Comparison of ENCODE assay signal across 25 mouse cellular contexts in the genomic region with DNA sequence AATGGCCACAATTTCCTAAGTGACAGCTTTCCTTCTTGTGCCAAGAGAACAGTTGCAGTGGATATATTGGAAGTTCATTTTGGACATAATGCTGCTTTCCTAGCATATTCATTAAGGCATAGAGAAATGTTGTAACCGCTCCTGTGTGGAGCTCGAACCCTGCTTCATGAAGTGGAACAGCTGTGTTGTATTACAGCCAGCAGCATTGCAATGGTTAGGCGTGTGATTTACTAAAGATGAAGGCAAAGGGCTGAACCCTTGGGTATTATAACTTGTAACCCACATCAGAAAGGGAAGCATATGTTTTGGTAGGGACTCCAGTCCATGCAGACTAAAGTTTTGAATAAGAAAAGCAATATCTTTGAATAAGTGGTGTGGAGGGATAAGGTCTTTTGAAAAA.
A peak's percentile ranks its signal among the peaks of the same experiment; 100 is the strongest.
DNase-seq lines count a peak whose midpoint lies in the region; ATAC-seq and TF ChIP-seq lines count a peak whose summit lies in the region.
"Had no signal": no experiment of that assay in that cellular context is flagged by ENCODE, and none has a peak within 500 bp of the region (broad histone marks: within the 10 kb centered on the region; RNA-seq: fewer than 3 reads in every experiment).

No protein-coding gene starts in this region.

- no peak overlapping the region for H3K4me2 ChIP-seq in kidney, embryonic 14.5 days (replicated peaks; ENCODE audit: low read depth, low read length)
- H3K4me2 ChIP-seq in kidney, embryonic 15.5 days: no peak overlapping the region
- H3K4me2 ChIP-seq in lung, postnatal 0 days (replicated peaks; ENCODE audit: low read depth, low read length): no peak overlapping the region
- H3K4me2 ChIP-seq: embryonic facial prominence, embryonic 15.5 days; forebrain, embryonic 12.5 days; liver, embryonic 15.5 days; midbrain, embryonic 13.5 days; neural tube, embryonic 13.5 days had no signal

- peak; percentile 11 to 19 for DNase-seq in kidney, postnatal 4 days
- DNase-seq in kidney, adult 8-10 months: no peak
- DNase-seq in lung, postnatal 0 days (ENCODE audit: low spot score): peak; percentile 62
- no peak for DNase-seq in lung, adult 18-20 months
- no peak for DNase-seq in layer of hippocampus, postnatal 36 days
- DNase-seq: adrenal gland, postnatal 14 days; cerebellum, adult 11 months; cerebellum, adult 9-10 months; cerebellum, postnatal 36 days; gastrocnemius, postnatal 14 days; kidney, postnatal 25 days; left cerebral cortex, postnatal 4 days; right cerebral cortex, postnatal 4 days; thymus, adult 18-20 months; thymus, postnatal 25 days had no signal

- peak; percentile 75; the same call in 1 of the 2 replicates for ATAC-seq in kidney, embryonic 14.5 days (ENCODE audit: low FRiP score, low TSS enrichment)
- ATAC-seq in kidney, embryonic 15.5 days (replicated peaks; ENCODE audit: low FRiP score): no peak
- ATAC-seq in lung, postnatal 0 days: peak; percentile 83
- ATAC-seq: hindbrain, embryonic 16.5 days; midbrain, embryonic 13.5 days had no signal

- TF ChIP-seq EP300 in lung, postnatal 0 days (IDR thresholded peaks at IDR 0.05): no peak; the same call in none of the 2 replicates

- no peak overlapping the region for H3K4me3 ChIP-seq in kidney, embryonic 14.5 days (ENCODE audit: low read length)
- H3K4me3 ChIP-seq in kidney, embryonic 15.5 days (replicated peaks): no peak overlapping the region
- no peak overlapping the region for H3K4me3 ChIP-seq in lung, postnatal 0 days (ENCODE audit: low read depth, low read length)
- H3K4me3 ChIP-seq: embryonic facial prominence, embryonic 15.5 days; forebrain, embryonic 12.5 days; liver, embryonic 15.5 days; megakaryocyte, embryonic 14.5 days; midbrain, embryonic 13.5 days; neural tube, embryonic 13.5 days had no signal

- H3K27ac ChIP-seq in kidney, embryonic 14.5 days (ENCODE audit: low read depth, low read length): no peak overlapping the region
- no peak overlapping the region for H3K27ac ChIP-seq in kidney, embryonic 15.5 days
- H3K27ac ChIP-seq in lung, postnatal 0 days (ENCODE audit: low read length): no peak overlapping the region
- H3K27ac ChIP-seq: embryonic facial prominence, embryonic 15.5 days; forebrain, embryonic 12.5 days; liver, embryonic 15.5 days; midbrain, embryonic 13.5 days; neural tube, embryonic 13.5 days; stomach, postnatal 0 days had no signal

- H3K9me3 ChIP-seq in kidney, embryonic 14.5 days (ENCODE audit: control insufficient read depth, low read length): no peaks in the 10 kb centered on the region
- H3K9me3 ChIP-seq in kidney, embryonic 15.5 days (replicated peaks): no peaks in the 10 kb centered on the region
- no peaks in the 10 kb centered on the region for H3K9me3 ChIP-seq in lung, postnatal 0 days (ENCODE audit: low read length)
- H3K9me3 ChIP-seq: embryonic facial prominence, embryonic 15.5 days; forebrain, embryonic 12.5 days; liver, embryonic 15.5 days; megakaryocyte, embryonic 14.5 days; midbrain, embryonic 13.5 days; neural tube, embryonic 13.5 days had no signal

- no peak overlapping the region for H3K9ac ChIP-seq in kidney, embryonic 14.5 days (ENCODE audit: low read depth, low read length)
- H3K9ac ChIP-seq in kidney, embryonic 15.5 days: no peak overlapping the region
- no peak overlapping the region for H3K9ac ChIP-seq in lung, postnatal 0 days (replicated peaks; ENCODE audit: low read depth)
- H3K9ac ChIP-seq: embryonic facial prominence, embryonic 15.5 days; forebrain, embryonic 12.5 days; liver, embryonic 15.5 days; midbrain, embryonic 13.5 days; neural tube, embryonic 13.5 days had no signal

- no peaks in the 10 kb centered on the region for H3K27me3 ChIP-seq in kidney, embryonic 14.5 days (ENCODE audit: control insufficient read depth, insufficient read depth, low read length)
- no peaks in the 10 kb centered on the region for H3K27me3 ChIP-seq in kidney, embryonic 15.5 days
- no peaks in the 10 kb centered on the region for H3K27me3 ChIP-seq in lung, postnatal 0 days (replicated peaks; ENCODE audit: insufficient read depth, low read length)
- H3K27me3 ChIP-seq: embryonic facial prominence, embryonic 15.5 days; forebrain, embryonic 12.5 days; liver, embryonic 15.5 days; megakaryocyte, embryonic 14.5 days; midbrain, embryonic 13.5 days; neural tube, embryonic 13.5 days had no signal

- 37% methylated on average over 3 of the region's 3 CpGs for WGBS in kidney, embryonic 14.5 days
- WGBS in kidney, embryonic 15.5 days: 25% methylated on average over 3 of the region's 3 CpGs
- 53% methylated on average over 3 of the region's 3 CpGs for WGBS in lung, postnatal 0 days

- no peak for TF ChIP-seq CTCF in lung, postnatal 0 days (IDR thresholded peaks at IDR 0.05)

- H3K36me3 ChIP-seq in kidney, embryonic 14.5 days (ENCODE audit: control insufficient read depth, insufficient read depth, low read length): no peaks in the 10 kb centered on the region
- H3K36me3 ChIP-seq in kidney, embryonic 15.5 days: no peaks in the 10 kb centered on the region
- no peaks in the 10 kb centered on the region for H3K36me3 ChIP-seq in lung, postnatal 0 days (ENCODE audit: insufficient read depth, low read length)
- H3K36me3 ChIP-seq: embryonic facial prominence, embryonic 15.5 days; forebrain, embryonic 12.5 days; liver, embryonic 15.5 days; midbrain, embryonic 13.5 days; neural tube, embryonic 13.5 days had no signal

- no peaks in the 10 kb centered on the region for H3K4me1 ChIP-seq in kidney, embryonic 14.5 days (ENCODE audit: control insufficient read depth, insufficient read depth, low read length)
- no peaks in the 10 kb centered on the region for H3K4me1 ChIP-seq in kidney, embryonic 15.5 days
- no peaks in the 10 kb centered on the region for H3K4me1 ChIP-seq in lung, postnatal 0 days (ENCODE audit: insufficient read depth, low read depth, low read length)
- H3K4me1 ChIP-seq: embryonic facial prominence, embryonic 15.5 days; forebrain, embryonic 12.5 days; liver, embryonic 15.5 days; megakaryocyte, embryonic 14.5 days; midbrain, embryonic 13.5 days; neural tube, embryonic 13.5 days had no signal

Comparison
In these comparisons a context has a peak if more than half of its experiments do, and no peak if none do; other contexts are left out.
1. DNase-seq: peak in kidney, postnatal 4 days (2 of 2) and lung, postnatal 0 days (single experiment); none in kidney, adult 8-10 months (0 of 2), lung, adult 18-20 months (0 of 2) and layer of hippocampus, postnatal 36 days (0 of 2).